Mouse (Mus musculus) gastrocnemius, postnatal 25 days (tissue): ENCODE data around the gene Adra2b. TPM values are rescaled to one million over a fixed set of nuclear protein-coding genes. Genes with fewer than 3 reads are reported as not detected.
A peak's percentile ranks its signal among the peaks of the same experiment; 100 is the strongest.

Experiments used
- DNase-seq: peaks from one replicate; pipeline ENCODE4 v3.0.0; 2022
- total RNA-seq, 2 experiments: library from RNA; stranded (reverse); gene quantifications; 1 replicate in 1 of 2; 2 replicates in 1 of 2; pipeline ENCODE4 v1.2.3; 2021

The Adra2b gene
- total RNA-seq, 2 experiments from 2014 or later: 0.64 to 0.67 TPM

- DNase-seq: no peak
Observed at GRCm38 (mm10) chr2:127338833-127339232, 24.2 kb upstream of the Adra2b start.

GRCm38 (mm10) chr2:127339262-127339661, 23.7 kb upstream of the Adra2b start:
- no peak for DNase-seq

GRCm38 (mm10) chr2:127341159-127341558, 21.8 kb upstream of the Adra2b start:
- DNase-seq: no peak

- DNase-seq: no peak
Observed at GRCm38 (mm10) chr2:127346334-127346733, 16.7 kb upstream of the Adra2b start.

- DNase-seq: no peak
Observed at GRCm38 (mm10) chr2:127347147-127347985, 15.6 kb upstream of the Adra2b start.

- DNase-seq: no peak
Observed at GRCm38 (mm10) chr2:127353881-127354280, 9.1 kb upstream of the Adra2b start.

GRCm38 (mm10) chr2:127363282-127363652, 259 bp downstream of the Adra2b start:
- DNase-seq: no peak

GRCm38 (mm10) chr2:127363696-127364095, 688 bp downstream of the Adra2b start:
- DNase-seq: no peak

- no peak for DNase-seq
Observed at GRCm38 (mm10) chr2:127364452-127364851, 1.4 kb downstream of the Adra2b start.

GRCm38 (mm10) chr2:127367126-127367820, 4.3 kb downstream of the Adra2b start:
- no peak for DNase-seq

GRCm38 (mm10) chr2:127369703-127370376, 6.8 kb downstream of the Adra2b start:
- no peak for DNase-seq

GRCm38 (mm10) chr2:127370561-127371483, 7.8 kb downstream of the Adra2b start:
- no peak for DNase-seq

GRCm38 (mm10) chr2:127371484-127371861, 8.5 kb downstream of the Adra2b start:
- peak; percentile 53 for DNase-seq

- DNase-seq: no peak
Observed at GRCm38 (mm10) chr2:127372082-127372481, 9.1 kb downstream of the Adra2b start.

GRCm38 (mm10) chr2:127374131-127374530, 11.1 kb downstream of the Adra2b start:
- DNase-seq: no peak

GRCm38 (mm10) chr2:127375087-127375486, 12.1 kb downstream of the Adra2b start:
- no peak for DNase-seq

GRCm38 (mm10) chr2:127375759-127376341, 12.8 kb downstream of the Adra2b start:
- DNase-seq: no peak

- no peak for DNase-seq
Observed at GRCm38 (mm10) chr2:127376423-127377051, 13.5 kb downstream of the Adra2b start.

GRCm38 (mm10) chr2:127377942-127378610, 15.1 kb downstream of the Adra2b start:
- DNase-seq: no peak

GRCm38 (mm10) chr2:127378611-127378990, 15.6 kb downstream of the Adra2b start:
- no peak for DNase-seq
